ENCODE assay signal across 20 mouse cellular contexts in the genomic region with DNA sequence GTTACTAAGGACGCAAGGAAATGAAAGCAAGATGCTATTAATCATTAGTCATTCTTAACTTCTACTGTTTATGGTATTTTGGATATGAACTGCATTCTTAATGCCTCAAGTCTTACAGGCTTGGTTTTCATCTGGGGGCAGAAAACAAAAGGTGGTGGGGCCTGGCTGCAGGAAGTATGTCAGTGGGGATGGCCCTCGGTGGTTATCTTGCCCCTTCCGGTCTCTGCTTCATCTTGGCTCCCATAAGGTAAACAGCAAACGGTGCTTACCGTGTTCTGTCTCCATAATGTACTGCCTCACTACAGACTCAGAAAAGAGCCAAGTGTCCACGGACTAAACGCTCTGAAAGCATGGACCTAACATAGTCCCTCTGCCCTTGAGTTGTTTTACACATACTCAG.
"Had no signal": no experiment of that assay in that cellular context is flagged by ENCODE, and none has a peak within 500 bp of the region (broad histone marks: within the 10 kb centered on the region; RNA-seq: fewer than 3 reads in every experiment).

No protein-coding gene starts in this region.

- H3K36me3 ChIP-seq: liver, embryonic 12.5 days; liver, embryonic 15.5 days; midbrain, embryonic 10.5 days; neural tube, embryonic 13.5 days had no signal

- DNase-seq: kidney, adult 18-20 months; kidney, adult 9 months; kidney, postnatal 14 days; kidney, postnatal 4 days; liver; midbrain, embryonic 14.5 days; retina, postnatal 1 day; right cerebral cortex, postnatal 25 days; spleen, adult 18-20 months; thymus, adult 18-20 months; thymus, postnatal 25 days had no signal

- H3K27me3 ChIP-seq: limb, embryonic 13.5 days; liver, embryonic 12.5 days; liver, embryonic 15.5 days; neural tube, embryonic 13.5 days had no signal

- H3K4me2 ChIP-seq: limb, embryonic 13.5 days; liver, embryonic 12.5 days; liver, embryonic 15.5 days; neural tube, embryonic 13.5 days had no signal

- H3K4me1 ChIP-seq: liver, embryonic 12.5 days; liver, embryonic 15.5 days had no signal

- H3K4me3 ChIP-seq: limb, embryonic 10.5 days; limb, embryonic 13.5 days; liver, embryonic 12.5 days; liver, embryonic 15.5 days; megakaryocyte, embryonic 14.5 days; midbrain, embryonic 10.5 days; neural tube, embryonic 13.5 days had no signal

- ATAC-seq: inflammation-experienced regulatory T-cells, adult 6 months; intestine, embryonic 16.5 days; liver, embryonic 12.5 days had no signal

- H3K9ac ChIP-seq: limb, embryonic 13.5 days; liver, embryonic 12.5 days; liver, embryonic 15.5 days; neural tube, embryonic 13.5 days had no signal

- H3K27ac ChIP-seq: limb, embryonic 10.5 days; limb, embryonic 13.5 days; liver, embryonic 12.5 days; liver, embryonic 15.5 days; midbrain, embryonic 10.5 days; neural tube, embryonic 13.5 days had no signal

- H3K9me3 ChIP-seq: limb, embryonic 10.5 days; limb, embryonic 13.5 days; liver, embryonic 12.5 days; liver, embryonic 15.5 days; megakaryocyte, embryonic 14.5 days; midbrain, embryonic 10.5 days; neural tube, embryonic 13.5 days had no signal
